Mouse (Mus musculus): ENCODE results near the gene Mepe. TPM values are rescaled to one million over a fixed set of nuclear protein-coding genes. Genes with fewer than 3 reads are reported as not detected.

The Mepe gene
- polyA plus RNA-seq, 1 experiment from 2014 or later = not detected

DNA sequence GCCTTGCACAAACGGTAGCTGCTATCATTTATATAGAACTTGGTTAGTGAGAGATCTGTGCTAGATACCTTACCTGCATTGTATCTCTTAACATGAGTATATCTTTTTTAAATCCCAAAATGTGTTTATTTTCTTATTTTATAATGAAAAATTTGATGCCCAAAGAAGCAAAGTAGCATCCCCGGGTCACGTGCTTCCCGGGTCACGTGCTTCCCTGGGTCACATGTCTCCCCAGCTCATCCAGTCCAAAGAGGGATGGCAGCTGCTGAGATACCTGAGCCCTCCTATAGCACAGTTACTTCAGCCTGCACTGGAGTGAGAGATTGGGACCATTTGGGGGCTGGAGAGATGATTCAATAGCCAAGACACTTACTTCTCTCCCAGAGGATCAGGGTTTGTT, 10.8 kb downstream of the Mepe start:
- H3K4me1 ChIP-seq = peaks cover 5% of the 10 kb centered on the region; the same call in 1 of the 2 replicates
- no peak for DNase-seq (ENCODE audit: extremely low spot score, low spot score)
- no peaks in the 10 kb centered on the region for H3K9me3 ChIP-seq
- no peak overlapping the region for H3K4me3 ChIP-seq
- 91% methylated on average over 5 of the region's 5 CpGs for WGBS
- H3K36me3 ChIP-seq (replicated peaks) = no peaks in the 10 kb centered on the region
- no peak overlapping the region for H3K27ac ChIP-seq
- H3K27me3 ChIP-seq (ENCODE audit: poor library complexity, severe bottlenecking) = peaks cover 12% of the 10 kb centered on the region; the same call in 1 of the 2 replicates

DNA sequence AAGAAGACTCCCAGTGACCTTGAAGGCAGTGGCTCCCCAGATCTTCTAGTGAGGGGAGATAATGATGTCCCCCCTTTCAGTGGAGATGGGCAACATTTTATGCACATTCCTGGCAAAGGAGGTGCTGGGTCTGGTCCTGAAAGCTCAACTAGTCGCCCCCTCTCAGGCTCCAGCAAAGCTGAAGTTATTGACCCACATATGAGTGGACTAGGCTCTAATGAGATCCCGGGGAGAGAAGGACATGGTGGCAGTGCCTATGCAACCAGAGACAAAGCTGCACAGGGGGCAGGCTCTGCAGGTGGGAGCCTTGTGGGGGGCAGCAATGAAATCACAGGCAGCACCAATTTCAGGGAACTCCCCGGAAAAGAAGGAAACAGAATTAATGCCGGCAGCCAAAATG, 12.4 kb downstream of the Mepe start:
- Histone ChIP-seq H3K36me3 (replicated peaks) (no peaks in the 10 kb centered on the region), H3K27me3 (ENCODE audit: poor library complexity, severe bottlenecking) (peaks cover 12% of the 10 kb centered on the region; the same call in 1 of the 2 replicates), H3K27ac (no peak overlapping the region), H3K9me3 (no peaks in the 10 kb centered on the region), H3K4me3 (no peak overlapping the region), H3K4me1 (peaks cover 5% of the 10 kb centered on the region; the same call in 1 of the 2 replicates)
- WGBS = 79% methylated on average over 4 of the region's 4 CpGs
- DNase-seq (ENCODE audit: extremely low spot score, low spot score) = no peak

DNA sequence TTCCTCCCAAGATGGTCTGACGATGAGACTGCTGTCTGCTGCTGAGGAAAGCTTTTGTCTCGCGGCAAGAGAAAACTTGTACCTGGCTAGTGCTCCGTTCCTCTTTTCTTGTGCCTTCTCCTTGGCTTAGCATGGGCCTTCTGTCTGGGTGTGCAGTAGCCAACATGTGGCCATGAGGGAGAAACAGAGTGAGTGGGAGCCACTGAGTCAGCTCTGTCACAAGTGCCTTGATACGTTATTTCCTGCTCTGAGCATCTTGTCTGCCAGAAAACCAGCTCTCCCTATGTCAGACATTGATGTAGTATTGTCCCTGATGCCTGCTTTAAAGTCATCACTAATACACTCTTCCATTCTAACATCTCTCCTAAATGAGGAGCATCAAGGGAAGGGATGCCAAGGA, 13.9 kb downstream of the Mepe start:
- DNase-seq (ENCODE audit: extremely low spot score, low spot score) = no peak
- H3K27ac ChIP-seq = no peak overlapping the region
- no peaks in the 10 kb centered on the region for H3K9me3 ChIP-seq
- no peak overlapping the region for H3K4me3 ChIP-seq
- peaks cover 5% of the 10 kb centered on the region; the same call in 1 of the 2 replicates for H3K4me1 ChIP-seq
- no peaks in the 10 kb centered on the region for H3K36me3 ChIP-seq (replicated peaks)
- peaks cover 12% of the 10 kb centered on the region; the same call in 1 of the 2 replicates for H3K27me3 ChIP-seq (ENCODE audit: poor library complexity, severe bottlenecking)
- 87% methylated on average over 5 of the region's 5 CpGs for WGBS

DNA sequence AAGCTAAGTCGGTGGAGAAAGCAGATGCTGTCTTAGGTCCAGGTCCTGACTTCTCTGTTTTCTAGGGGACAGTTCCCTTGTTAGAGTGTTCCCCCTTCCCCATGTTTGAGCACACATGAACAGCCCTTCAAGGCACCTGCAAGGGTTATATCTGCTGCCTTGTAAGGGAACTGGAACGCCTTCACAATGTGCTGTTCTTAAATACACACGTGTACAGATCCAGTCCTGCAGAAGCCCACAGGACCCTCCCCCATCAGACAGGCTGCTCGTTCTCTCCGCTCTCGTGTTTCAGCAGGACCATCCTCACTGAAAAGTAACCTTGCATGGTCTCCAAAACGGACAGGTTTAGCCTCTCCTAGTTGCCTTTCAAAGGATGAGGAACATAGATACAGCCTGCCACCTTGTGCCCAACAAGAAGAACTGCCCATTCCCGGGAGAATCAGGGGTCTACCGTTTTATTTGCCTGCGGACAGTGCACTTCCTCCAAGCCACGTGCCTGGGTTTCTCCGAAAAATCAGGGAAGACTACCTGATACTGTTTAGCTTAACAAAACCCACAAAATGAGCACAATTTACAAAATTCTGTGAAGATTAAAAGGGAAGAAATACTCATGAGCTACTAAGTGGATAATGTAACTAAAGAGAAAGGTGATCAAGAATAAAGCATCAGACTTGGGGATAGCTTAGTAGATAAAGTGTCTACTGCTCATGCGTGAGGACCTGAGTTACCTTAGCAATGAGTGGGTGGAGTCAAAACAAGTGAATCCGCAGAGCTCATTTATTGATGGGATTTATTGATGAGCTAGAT, 14.8 kb downstream of the Mepe start:
- 23% methylated on average over 14 of the region's 14 CpGs for WGBS
- DNase-seq (ENCODE audit: extremely low spot score, low spot score) = peak; percentile 38

DNA sequence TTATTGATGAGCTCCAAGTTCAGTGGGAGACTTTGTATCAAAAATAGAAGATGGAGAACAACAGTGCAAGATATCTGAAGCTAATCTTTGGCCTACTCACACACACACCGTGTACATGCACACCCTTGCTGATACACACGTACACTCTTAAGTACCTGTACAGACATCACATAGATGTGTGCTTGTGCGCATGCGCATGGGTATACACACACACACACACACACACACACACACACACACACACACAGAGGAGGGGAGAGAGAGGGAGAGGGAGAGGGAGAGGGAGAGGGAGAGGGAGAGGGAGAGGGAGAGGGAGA, 15.3 kb downstream of the Mepe start:
- no peak overlapping the region for H3K27ac ChIP-seq
- no peak overlapping the region for H3K4me3 ChIP-seq
- no peaks in the 10 kb centered on the region for H3K36me3 ChIP-seq (replicated peaks)
- DNase-seq (ENCODE audit: extremely low spot score, low spot score) = no peak
- peaks cover 5% of the 10 kb centered on the region; the same call in 1 of the 2 replicates for H3K4me1 ChIP-seq
- H3K27me3 ChIP-seq (ENCODE audit: poor library complexity, severe bottlenecking) = peaks cover 12% of the 10 kb centered on the region; the same call in 1 of the 2 replicates
- 91% methylated on average over 4 of the region's 4 CpGs for WGBS
- H3K9me3 ChIP-seq = no peaks in the 10 kb centered on the region

More for the DNA sequence above, 14.8 kb downstream of the Mepe start:
- no peak overlapping the region for H3K27ac ChIP-seq
- no peak overlapping the region for H3K4me3 ChIP-seq
- H3K9me3 ChIP-seq = no peaks in the 10 kb centered on the region
- peaks cover 5% of the 10 kb centered on the region; the same call in 1 of the 2 replicates for H3K4me1 ChIP-seq
- no peaks in the 10 kb centered on the region for H3K36me3 ChIP-seq (replicated peaks)
- H3K27me3 ChIP-seq (ENCODE audit: poor library complexity, severe bottlenecking) = peaks cover 12% of the 10 kb centered on the region; the same call in 1 of the 2 replicates

DNA sequence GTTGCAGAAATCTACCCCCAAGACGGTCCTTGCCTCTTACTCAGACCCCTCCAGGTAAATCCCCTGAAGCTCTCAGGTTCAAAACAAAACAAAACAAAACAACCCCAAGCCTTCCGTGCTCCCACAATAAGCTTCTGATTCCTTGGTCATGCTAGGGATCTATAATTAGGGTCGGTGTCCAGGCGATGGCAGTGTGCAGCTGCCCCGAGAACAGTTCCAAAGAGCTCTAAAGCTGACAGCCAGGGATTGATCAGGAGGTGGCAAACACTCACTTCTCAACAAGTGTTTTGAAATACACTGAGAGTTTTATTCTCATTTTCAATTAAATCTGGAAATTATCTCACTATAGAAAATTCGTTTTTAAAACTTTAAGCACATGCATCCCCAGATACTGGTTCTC, 17.8 kb downstream of the Mepe start:
- 39% methylated on average over 6 of the region's 6 CpGs for WGBS
- Histone ChIP-seq H3K27me3 (ENCODE audit: poor library complexity, severe bottlenecking) (peaks cover 8% of the 10 kb centered on the region; the same call in 1 of the 2 replicates), H3K36me3 (replicated peaks) (no peaks in the 10 kb centered on the region), H3K27ac (no peak overlapping the region), H3K4me3 (no peak overlapping the region), H3K9me3 (no peaks in the 10 kb centered on the region), H3K4me1 (peaks cover 5% of the 10 kb centered on the region; the same call in 1 of the 2 replicates)
- DNase-seq (ENCODE audit: extremely low spot score, low spot score) = no peak

DNA sequence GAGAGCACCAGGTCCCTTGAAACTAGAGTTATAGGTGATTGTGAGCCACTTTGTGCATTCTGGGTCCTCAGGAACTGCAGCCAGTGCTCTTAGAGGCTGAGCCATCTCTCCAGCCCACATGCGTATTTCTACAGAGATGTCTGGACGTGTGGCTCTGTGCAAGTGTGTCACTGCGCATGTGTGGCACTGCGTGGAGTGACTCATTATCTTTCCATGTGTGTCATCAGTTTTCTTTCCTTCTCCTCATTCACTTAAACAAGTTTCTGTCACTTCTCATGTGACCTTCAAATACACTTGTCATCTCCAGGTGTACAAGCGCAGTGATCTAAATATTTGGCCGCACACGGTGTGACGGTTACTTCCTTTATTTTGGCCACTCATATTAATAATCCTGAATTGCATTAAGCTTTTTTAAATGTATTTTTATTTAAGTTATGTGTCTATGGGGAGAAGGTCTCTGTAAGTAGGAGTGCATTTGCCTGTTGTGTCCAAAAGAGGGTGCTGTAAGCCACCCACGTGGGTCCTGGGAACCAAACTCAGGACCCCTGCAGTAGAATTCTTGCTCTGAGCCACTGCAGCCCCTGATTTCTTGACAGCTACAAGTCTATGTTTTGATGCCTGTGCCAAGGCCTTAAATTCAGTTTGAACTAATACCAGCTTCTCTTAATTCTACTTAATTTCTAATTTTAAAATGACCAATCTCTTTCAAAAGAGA, 19.6 kb downstream of the Mepe start:
- Histone ChIP-seq H3K27me3 (ENCODE audit: poor library complexity, severe bottlenecking) (no peaks in the 10 kb centered on the region), H3K27ac (no peak overlapping the region), H3K4me1 (peaks cover 5% of the 10 kb centered on the region; the same call in 1 of the 2 replicates), H3K36me3 (replicated peaks) (no peaks in the 10 kb centered on the region), H3K9me3 (no peaks in the 10 kb centered on the region), H3K4me3 (no peak overlapping the region)
- DNase-seq (ENCODE audit: extremely low spot score, low spot score) = no peak
- 77% methylated on average over 9 of the region's 9 CpGs for WGBS

DNA sequence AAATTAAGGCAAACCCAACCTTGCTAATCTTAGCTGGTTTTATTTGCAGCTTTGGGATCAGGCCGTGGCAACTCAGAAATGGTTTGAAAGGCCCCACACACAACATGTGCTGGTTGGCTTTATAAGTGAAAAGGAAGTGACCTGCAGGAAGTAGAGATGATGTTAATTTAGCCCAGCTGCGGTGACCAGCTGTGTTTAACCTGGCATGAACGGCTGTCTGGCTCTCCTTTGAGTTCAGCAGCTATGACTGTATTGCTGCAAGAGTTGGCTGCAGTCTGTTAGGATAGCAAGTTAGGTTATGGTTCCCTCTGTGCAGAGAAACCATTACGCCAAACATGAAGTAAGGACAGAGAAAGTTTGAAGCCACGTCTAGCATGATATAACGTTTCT, 20.1 kb downstream of the Mepe start:
- Histone ChIP-seq H3K9me3 (no peaks in the 10 kb centered on the region), H3K36me3 (replicated peaks) (no peaks in the 10 kb centered on the region), H3K4me3 (no peak overlapping the region), H3K27ac (no peak overlapping the region), H3K27me3 (ENCODE audit: poor library complexity, severe bottlenecking) (no peaks in the 10 kb centered on the region), H3K4me1 (no peaks in the 10 kb centered on the region)
- 83% methylated on average over 6 of the region's 6 CpGs for WGBS
- DNase-seq (ENCODE audit: extremely low spot score, low spot score) = no peak

DNA sequence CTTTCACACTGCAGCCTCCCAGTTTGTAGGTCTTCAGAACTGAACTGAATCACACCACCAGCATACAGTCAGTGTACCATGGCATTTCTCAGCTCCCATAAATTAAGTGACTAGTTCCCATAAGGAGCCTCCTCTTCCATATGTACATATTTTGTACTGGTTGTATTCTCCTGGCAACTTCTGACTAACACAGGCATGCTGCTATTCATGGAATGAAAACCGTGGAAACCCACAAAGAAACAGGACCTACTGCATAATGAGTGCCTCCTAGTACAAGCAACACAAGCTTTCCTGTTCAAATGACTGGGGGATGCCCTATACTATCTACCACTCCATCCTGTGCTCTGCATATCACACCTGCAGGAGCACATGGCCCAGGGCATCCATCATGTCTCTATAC, 25.9 kb downstream of the Mepe start:
- Histone ChIP-seq H3K36me3 (replicated peaks) (no peaks in the 10 kb centered on the region), H3K9me3 (no peaks in the 10 kb centered on the region), H3K27ac (no peak overlapping the region), H3K4me1 (no peaks in the 10 kb centered on the region), H3K4me3 (no peak overlapping the region), H3K27me3 (ENCODE audit: poor library complexity, severe bottlenecking) (no peaks in the 10 kb centered on the region)
- 64% methylated on average over 1 of the region's 1 CpGs for WGBS
- no peak for DNase-seq (ENCODE audit: extremely low spot score, low spot score)

DNA sequence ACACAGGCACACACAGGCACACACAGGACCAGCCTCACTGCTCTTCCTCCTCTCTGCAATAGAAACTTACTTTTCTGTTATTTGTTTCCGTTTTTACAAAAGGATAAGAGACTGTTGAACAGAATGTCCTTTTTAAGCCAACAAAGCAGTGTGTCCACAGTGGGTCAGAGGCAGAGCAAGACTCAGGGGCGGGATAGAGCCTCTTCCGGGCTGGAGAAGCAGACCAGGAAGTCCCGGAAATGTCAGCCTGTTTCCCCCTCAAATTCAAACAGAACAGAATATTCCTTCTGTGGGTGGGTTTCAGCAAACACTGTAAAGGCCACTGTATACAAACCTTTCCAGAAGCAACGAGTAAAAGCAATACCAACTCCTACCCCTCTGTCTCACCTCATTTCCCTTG, 26.7 kb downstream of the Mepe start:
- Histone ChIP-seq H3K9me3 (no peaks in the 10 kb centered on the region), H3K4me3 (no peak overlapping the region), H3K4me1 (no peaks in the 10 kb centered on the region), H3K27me3 (ENCODE audit: poor library complexity, severe bottlenecking) (no peaks in the 10 kb centered on the region), H3K27ac (no peak overlapping the region), H3K36me3 (replicated peaks) (no peaks in the 10 kb centered on the region)
- 85% methylated on average over 5 of the region's 5 CpGs for WGBS
- no peak for DNase-seq (ENCODE audit: extremely low spot score, low spot score)

DNA sequence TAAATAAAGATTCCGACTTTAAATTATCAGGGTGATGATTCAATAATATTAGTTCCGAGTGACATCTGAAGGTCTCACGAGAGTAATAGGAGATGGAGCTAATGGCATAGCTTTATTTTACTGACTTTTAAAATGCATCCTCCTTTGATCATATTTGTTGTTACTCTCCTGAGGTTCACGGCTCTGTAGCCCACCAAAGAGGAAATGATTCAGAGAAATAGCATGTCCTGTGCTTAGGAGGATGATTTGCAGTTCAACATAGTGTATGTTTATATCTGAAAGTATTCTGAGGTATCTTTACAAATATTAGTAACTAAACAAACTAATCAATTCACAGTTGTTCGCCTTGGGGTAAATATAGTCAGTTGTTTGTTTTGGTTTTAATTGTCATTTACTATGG, 32.4 kb downstream of the Mepe start:
- H3K27ac ChIP-seq = no peak overlapping the region
- 90% methylated on average over 5 of the region's 5 CpGs for WGBS
- DNase-seq (ENCODE audit: extremely low spot score, low spot score) = no peak
- H3K9me3 ChIP-seq = no peaks in the 10 kb centered on the region
- H3K4me1 ChIP-seq = peaks cover 12% of the 10 kb centered on the region
- H3K27me3 ChIP-seq (ENCODE audit: poor library complexity, severe bottlenecking) = no peaks in the 10 kb centered on the region
- H3K4me3 ChIP-seq = no peak overlapping the region
- H3K36me3 ChIP-seq (replicated peaks) = no peaks in the 10 kb centered on the region

DNA sequence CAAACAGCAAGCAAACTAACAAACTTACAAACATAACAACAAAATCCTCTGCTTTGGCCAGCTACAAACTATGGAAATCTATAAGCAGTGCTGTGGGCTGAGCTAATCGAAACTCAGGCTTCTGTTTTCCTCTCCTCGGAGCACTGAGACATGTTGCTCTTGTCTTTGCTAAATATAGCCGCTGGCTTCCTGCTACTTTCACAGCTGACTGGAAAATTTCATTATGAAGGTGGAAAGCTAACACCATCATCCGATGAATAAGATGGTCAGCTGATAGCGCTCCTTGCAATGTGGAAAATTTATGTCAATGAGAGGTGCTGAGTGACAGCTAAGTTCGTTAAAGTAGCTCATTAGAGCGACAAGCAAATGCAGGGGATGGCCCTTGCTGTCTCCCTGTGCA, 33.5 kb downstream of the Mepe start:
- no peaks in the 10 kb centered on the region for H3K9me3 ChIP-seq
- no peaks in the 10 kb centered on the region for H3K36me3 ChIP-seq (replicated peaks)
- WGBS = 76% methylated on average over 7 of the region's 7 CpGs
- H3K27ac ChIP-seq = no peak overlapping the region
- no peak overlapping the region for H3K4me3 ChIP-seq
- H3K4me1 ChIP-seq = peaks cover 12% of the 10 kb centered on the region
- no peaks in the 10 kb centered on the region for H3K27me3 ChIP-seq (ENCODE audit: poor library complexity, severe bottlenecking)
- DNase-seq (ENCODE audit: extremely low spot score, low spot score) = no peak

DNA sequence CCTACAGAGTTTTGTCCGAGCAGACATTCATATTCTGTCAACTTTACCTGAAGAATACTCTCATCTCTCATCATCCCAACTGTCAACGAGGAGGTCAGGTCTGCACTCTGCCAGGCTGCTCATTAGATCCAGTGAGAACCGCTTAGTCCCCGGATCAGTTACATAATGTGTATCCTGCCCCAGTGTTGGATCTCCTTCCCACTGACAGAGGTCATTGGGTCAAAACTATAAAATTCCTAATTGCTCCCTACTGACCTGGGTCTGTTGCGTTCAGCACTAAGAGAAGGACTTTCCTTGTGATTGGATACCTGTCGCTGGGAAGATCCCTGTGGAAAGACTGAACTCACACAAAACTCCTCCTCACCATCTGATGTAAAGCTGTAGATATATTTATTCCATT, 34.1 kb downstream of the Mepe start:
- Histone ChIP-seq H3K27me3 (ENCODE audit: poor library complexity, severe bottlenecking) (no peaks in the 10 kb centered on the region), H3K9me3 (no peaks in the 10 kb centered on the region), H3K4me1 (peaks cover 12% of the 10 kb centered on the region), H3K27ac (no peak overlapping the region), H3K36me3 (replicated peaks) (no peaks in the 10 kb centered on the region), H3K4me3 (no peak overlapping the region)
- no peak for DNase-seq (ENCODE audit: extremely low spot score, low spot score)
- 70% methylated on average over 6 of the region's 6 CpGs for WGBS
